Mouse (Mus musculus): ENCODE measurements around the gene Plxna4. TPM values are rescaled to one million over a fixed set of nuclear protein-coding genes. Genes with fewer than 3 reads are reported as not detected.

Plxna4 gene
- total RNA-seq, 2 experiments from 2014 or later: 12.8 to 17.5 TPM

DNA sequence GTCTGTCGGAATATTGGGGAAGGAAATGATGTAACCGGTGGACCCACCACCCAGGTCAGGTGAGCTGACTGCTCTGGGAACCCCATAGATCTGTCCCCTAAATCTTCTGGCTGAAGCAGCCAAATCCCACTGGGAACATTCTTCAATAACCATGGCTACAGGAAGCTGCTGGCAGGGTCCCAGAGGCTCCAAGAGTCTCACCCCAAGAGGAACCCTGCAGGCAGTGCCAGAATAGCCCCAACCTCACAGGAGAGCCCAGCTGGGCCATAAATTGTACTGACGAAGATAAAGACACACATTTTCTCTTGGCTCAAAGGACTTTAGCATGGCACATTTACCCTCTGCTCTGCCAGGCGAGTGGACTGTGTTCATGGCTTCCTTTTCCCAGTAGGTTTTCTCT is 232.4 kb downstream of the Plxna4 start:
- no peak for DNase-seq (ENCODE audit: low spot score in 2 of 2)

DNA sequence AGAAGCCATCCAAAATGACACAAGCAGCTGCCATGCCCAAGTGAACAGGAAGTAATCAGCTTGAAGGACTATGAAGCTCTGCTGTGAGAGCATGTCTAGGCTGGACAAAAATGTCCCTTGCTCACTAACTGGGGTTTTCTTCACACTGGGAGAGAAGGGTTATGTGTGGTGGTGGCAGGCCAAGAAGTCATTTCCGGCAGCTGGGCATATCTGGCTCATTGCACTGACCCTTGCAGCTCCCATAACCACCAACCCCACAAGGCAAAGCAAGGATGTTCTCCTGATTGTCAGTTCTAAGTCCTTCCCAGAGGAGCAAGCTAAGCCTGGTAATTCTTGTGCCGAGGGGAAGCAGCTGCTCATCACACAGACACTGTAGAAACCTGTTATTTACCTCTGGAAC is 239.0 kb downstream of the Plxna4 start:
- DNase-seq (ENCODE audit: low spot score in 2 of 2): no peak

- DNase-seq (ENCODE audit: low spot score in 2 of 2): no peak
Measured at GRCm38 (mm10) chr6:32348126-32348525, 239.9 kb downstream of the Plxna4 start.

GRCm38 (mm10) chr6:32346015-32346414 is 242.0 kb downstream of the Plxna4 start:
- no peak for DNase-seq (ENCODE audit: low spot score in 2 of 2)

DNA sequence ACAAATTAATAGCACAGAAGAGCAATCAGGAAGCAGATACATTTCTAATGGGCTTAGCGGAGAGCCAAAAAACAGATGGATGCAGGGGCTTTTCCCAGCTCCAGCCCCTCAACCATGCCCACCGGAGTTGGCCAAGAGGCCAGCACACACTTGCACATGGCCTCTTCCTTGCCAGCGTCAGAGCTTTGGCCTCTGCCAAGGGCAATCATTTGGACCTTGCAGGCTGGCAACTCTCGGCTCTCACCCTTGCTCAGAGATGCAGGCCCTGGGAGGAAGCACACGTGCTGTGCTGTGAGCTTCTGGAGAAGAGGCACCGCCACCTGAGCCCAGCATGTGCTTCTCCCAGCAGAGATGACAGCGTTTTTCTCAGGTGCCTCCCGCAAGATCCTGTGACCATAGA is 245.3 kb downstream of the Plxna4 start:
- DNase-seq (ENCODE audit: low spot score in 2 of 2): no peak

DNA sequence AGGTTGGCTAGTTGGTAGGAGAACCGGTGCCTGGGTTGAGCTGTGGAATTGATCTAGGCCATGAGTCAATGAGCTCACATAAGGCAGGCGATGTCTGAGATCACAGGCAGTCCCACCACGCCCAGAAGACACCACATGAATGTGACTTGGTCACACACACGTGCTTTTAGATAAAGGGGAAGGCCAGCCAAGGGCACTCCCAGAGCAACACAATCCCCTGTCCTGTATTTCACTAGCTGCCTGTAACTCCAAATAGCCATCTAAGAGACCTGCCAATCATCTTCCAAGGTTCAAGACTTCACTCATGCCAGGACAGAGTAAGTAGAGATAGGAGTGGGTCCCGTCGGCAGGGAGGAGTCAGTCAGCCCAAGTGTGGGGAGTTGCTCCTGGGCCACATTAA is 245.7 kb downstream of the Plxna4 start:
- DNase-seq (ENCODE audit: low spot score in 2 of 2): no peak

DNA sequence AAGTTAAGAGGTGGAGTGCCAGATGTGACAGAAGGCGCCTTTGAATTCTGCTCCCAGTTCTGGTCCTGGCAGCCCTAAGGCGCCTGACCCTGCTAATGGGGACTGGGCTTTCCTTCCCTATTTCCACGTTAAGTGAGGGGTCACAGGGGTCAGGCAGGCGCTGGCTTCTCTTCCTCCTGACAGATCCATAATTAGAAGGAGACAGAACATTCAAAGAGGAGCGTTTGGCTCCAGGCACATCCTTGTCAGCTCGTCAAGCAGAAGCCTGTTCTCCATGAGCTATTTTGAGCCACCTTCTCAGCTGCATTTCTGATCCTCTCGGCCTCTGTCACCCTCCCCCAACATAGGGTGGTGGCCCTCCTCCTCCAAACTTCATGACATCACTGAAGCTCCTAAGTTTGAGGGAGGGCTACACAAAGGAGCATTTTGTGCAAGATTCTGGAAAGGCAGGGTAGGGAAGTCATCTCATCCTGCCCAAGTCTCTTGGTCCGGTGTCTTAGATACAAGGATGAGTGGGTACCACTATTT is 249.5 kb downstream of the Plxna4 start:
- no peak for DNase-seq (ENCODE audit: low spot score in 2 of 2)

DNA sequence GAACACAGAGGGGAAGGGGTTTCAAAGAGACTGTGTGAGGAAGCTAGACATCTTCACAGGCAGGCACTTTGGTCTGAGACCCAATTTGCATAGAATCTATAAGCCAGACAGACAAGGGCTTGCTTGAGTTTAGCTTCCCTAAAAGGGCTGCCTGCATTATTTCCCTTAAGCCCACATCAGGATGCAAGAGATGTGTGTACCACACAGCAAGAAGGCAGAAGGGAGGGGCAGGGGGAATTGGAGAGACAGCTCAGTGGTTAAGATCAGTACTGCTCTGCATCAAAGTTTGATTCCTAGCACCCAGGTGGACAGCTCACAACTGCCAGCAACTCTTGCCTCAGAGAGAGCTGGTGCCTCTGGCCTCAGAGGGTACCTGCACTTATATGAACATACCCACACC is 256.7 kb downstream of the Plxna4 start:
- DNase-seq (ENCODE audit: low spot score in 2 of 2): no peak

DNA sequence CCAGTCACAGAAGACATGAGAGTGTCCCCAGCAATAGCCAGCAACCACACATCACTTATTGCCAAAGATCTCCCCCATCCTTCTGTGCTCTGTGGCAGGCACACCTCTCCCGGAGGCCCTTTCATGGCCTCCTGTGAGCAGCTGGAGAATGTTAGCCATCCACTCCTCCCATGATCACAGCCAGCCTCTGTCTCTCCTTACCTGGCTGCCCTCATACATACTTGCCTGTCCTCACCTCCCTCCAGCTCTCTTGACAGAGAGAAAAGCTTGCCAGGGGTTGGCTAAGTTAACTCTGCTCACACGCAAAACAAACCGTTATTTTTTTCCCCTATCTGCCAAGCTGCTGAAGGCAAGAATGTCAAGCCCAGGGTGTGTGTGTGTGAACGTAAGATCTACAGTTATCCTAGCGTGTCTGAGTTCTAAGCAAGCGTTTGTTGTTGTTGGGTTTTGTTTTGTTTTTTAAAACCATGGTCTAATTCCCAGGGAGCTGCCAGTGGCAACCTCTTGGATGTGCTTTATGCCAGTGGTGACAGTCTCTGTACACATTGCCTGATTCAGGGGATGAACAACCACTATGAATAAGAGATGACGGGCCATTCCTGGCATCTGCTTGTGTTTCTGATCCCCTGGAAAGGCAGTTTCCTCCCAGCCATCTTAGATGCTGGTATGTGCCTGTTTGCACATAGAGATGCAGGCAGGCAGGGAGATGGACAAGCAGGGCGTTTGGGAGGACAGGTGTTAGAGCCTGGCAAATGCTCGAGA is 257.8 kb downstream of the Plxna4 start:
- no peak for DNase-seq (ENCODE audit: low spot score in 2 of 2)

DNA sequence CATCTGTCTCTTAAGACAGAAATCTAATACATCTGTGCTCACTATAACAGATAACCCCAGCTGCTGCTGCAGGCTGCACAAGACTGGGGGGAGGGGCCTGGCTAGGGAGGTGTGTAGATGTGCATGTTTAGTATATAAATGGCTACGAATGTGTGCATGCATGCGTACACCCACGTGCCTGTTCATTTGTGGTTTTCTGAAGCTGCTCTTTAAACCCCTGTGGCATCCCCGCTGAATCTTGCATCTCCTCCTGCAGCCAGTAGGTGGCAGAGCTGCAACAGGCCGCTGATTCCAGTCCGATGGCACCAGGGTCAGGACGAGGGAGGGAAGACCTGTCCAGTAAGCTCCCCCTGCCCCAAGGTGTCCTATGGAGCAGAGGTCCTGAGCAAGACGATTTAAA is 260.0 kb downstream of the Plxna4 start:
- peak; percentile 25 to 49 for DNase-seq (ENCODE audit: low spot score in 2 of 2)

DNA sequence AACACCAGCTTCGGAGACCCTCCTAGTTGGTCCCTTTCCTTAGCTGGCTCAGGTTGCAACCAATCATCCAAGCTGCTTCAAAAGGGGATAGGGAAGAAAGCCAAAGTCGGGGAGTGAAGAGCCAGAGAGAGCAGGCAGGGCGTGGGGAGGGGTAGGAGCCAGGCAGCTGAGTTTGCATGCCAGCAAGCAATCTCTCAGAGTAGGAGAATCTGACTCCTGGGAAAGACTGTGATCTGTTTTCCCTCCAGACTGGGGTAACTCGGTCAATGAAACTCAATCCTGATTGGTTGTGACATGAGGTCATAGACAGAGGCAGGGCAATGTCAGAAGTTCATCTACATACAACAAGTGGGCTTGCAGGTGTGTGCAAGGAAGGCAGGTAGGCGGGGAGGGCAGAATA is 260.8 kb downstream of the Plxna4 start:
- no peak for DNase-seq (ENCODE audit: low spot score in 2 of 2)

DNA sequence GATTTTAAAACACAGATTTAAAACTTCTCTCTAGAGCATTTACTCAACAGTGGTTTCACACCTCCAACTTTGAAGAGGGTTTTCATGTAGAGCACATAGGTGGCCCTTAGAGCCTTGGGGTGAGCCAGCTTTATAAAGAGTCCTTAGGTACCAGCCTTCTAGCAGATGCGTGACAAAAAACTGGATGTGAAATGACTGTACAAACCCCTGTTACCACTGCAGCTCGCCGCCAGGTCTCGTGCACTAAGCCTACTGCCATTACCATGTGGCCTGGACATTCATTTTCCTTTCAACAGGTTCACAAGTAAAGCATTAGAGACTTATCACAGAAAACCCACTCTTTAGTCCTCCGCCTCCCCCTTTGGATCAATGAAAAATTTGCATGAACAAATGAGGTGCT is 261.6 kb downstream of the Plxna4 start:
- no peak for DNase-seq (ENCODE audit: low spot score in 2 of 2)

- DNase-seq (ENCODE audit: low spot score in 2 of 2): no peak
Measured at GRCm38 (mm10) chr6:32325851-32326250, 262.1 kb downstream of the Plxna4 start.

GRCm38 (mm10) chr6:32321187-32321586 is 266.8 kb downstream of the Plxna4 start:
- no peak for DNase-seq (ENCODE audit: low spot score in 2 of 2)

DNA sequence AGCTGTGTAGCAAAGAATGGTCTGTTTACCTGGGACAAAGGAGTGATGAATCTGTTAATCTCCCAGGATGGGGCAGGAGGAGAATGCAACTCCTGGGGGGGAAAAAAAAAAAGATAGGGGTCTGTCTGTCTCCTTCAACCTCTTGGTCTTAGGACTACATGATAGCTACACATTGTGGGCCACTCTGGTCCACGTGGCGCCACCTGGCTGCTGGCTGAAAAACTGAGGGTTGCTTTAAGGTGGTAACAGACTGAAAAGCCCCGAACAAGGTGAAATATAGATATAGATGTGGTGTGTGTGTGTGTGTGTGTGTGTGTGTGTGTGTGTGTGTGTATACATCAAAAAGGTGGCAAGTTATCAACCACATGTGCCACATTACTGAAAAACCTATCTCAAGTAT is 267.7 kb downstream of the Plxna4 start:
- DNase-seq (ENCODE audit: low spot score in 2 of 2): peak in 1 of 2 experiments; percentile 20

- DNase-seq (ENCODE audit: low spot score in 2 of 2): no peak
Measured at GRCm38 (mm10) chr6:32317470-32317869, 270.5 kb downstream of the Plxna4 start.

GRCm38 (mm10) chr6:32315011-32315450 is 273.0 kb downstream of the Plxna4 start:
- no peak for DNase-seq (ENCODE audit: low spot score in 2 of 2)

GRCm38 (mm10) chr6:32309147-32309546 is 278.8 kb downstream of the Plxna4 start:
- no peak for DNase-seq (ENCODE audit: low spot score in 2 of 2)

DNA sequence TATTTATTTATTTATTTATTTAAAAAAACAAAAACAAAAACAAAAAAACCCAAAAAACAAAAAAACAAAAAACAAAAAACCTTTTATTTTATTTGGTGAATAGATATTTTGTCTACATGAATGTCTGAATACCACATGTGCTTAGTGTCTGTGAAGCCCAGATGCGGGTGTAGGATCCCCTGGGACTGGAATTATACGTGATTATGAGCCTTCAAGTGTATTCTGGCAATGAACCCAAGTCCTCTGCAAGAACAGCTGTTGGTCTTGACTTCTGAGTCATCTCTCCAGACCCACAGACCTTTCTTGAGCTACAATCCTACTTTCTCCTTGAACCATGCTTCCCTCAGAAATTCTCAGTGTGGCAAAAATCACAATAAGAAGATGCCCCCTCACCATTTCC is 287.4 kb downstream of the Plxna4 start:
- no peak for DNase-seq (ENCODE audit: low spot score in 2 of 2)

GRCm38 (mm10) chr6:32281457-32281856 is 306.5 kb downstream of the Plxna4 start:
- DNase-seq (ENCODE audit: low spot score in 2 of 2): no peak

DNA sequence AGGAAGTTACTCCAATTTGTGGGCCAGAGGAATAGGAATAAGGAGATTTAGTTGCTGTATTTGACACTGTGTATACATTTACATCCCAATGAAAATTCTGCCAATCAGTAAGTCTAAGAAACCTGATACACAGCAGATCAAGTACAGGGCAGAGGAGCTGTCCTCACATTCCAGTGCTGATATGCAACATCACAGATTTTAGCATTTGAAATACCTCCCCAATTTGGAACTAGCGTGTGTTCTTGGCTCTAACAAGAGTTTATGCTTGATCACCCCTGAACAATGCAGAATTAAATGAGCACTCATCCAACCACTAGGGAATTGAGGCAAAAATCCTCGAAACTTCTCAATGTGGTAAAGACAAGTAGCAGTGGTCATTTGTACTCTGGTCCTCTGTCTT is 307.3 kb downstream of the Plxna4 start:
- no peak for DNase-seq (ENCODE audit: low spot score in 2 of 2)

DNA sequence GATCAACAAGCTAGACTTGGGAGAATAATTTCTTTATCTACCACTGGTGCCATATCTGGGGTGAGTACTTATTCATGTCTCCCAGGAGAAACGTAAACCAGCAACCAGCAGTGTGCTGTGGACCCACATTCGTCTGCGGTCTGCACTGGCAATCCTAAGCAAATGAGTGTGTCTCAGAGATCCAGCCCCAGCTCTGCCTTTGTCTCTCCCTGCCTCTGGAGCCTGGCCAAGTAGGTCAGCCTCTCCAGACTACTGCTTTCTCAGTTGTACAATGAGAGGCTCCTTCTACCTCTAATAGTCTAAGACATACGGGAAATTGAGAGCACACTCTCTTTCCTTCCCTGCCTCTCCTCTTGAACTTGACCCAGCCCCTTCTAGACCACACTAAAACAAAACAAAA is 316.5 kb downstream of the Plxna4 start:
- DNase-seq (ENCODE audit: low spot score in 2 of 2): no peak

DNA sequence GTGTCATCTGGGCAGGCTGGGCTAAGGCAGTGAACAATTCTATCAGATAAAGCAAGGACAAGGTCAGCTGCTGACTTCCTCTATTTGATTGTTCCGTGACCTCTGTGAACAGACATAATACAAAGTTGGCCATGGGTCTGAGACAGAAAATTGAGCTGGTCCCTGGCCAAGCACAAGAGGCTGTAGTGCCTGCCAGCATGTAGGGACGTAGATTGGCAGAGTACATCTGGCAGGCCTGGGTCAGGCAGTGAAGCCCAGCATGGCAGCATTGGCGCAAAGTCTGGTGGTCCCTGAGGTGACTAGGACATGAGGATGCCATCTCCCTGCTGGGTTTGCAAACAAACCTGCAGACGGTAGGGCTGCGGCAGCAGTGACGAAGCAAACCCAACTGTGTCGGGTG is 321.9 kb downstream of the Plxna4 start:
- DNase-seq (ENCODE audit: low spot score in 2 of 2): no peak

Measured in adrenal gland, postnatal 4 days (tissue).